Mouse (Mus musculus): ENCODE results near the gene Tgfb3. TPM values are rescaled to one million over a fixed set of nuclear protein-coding genes. Genes with fewer than 3 reads are reported as not detected.

Gene Tgfb3
- total and polyA plus RNA-seq, 2 experiments from 2014 or later = 4.4 to 5.9 TPM

DNA sequence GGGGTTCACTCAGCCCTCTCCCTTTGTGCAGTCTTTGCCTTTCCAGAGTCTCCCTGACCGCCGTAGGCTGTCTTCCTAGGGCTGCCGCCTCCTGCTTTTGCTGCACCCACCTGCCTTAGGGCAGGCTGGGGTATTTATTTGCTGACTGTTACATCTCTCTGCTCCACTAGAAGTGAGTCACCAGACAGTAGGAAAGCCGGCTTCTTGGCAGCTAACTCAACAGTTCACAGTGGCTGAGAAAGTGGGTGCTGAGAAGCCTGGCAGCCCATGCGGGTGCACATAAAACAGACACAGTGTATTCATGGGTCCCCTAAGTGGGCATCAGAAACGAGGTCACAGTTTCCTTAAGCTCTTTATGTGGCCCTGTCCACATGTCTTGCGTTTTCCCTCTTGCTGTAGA is 7.0 kb upstream of the Tgfb3 start:
- WGBS = 93% methylated on average over 7 of the region's 7 CpGs
- no peak for ATAC-seq

GRCm38 (mm10) chr12:86082481-86083012 is 3.7 kb upstream of the Tgfb3 start, which contains the start of gene Ift43:
TSS of gene Ift43 (plus strand) at chr12:86082541.
- ATAC-seq (peak; percentile 74), DNase-seq (ENCODE audit: low spot score) (peak; percentile 94)
- H3K36me3 ChIP-seq (ENCODE audit: insufficient read depth, low read length) = no peaks in the 10 kb centered on the region; the same call in 1 of the 2 replicates
- H3K4me3 ChIP-seq (ENCODE audit: low read length) = peak within 1 kb of the TSS; percentile 70
- H3K4me1 ChIP-seq (ENCODE audit: insufficient read depth, low read length) = peaks cover 9% of the 10 kb centered on the region; the same call in 1 of the 2 replicates
- under 1% methylated on average over 35 of the region's 35 CpGs for WGBS
- TF ChIP-seq CTCF (IDR thresholded peaks at IDR 0.05; ENCODE audit: low read depth) = no peak
- no peaks in the 10 kb centered on the region for H3K9me3 ChIP-seq (ENCODE audit: low read length)
- peak within 1 kb of the TSS; percentile 42; the same call in 1 of the 2 replicates for H3K27ac ChIP-seq
- H3K4me2 ChIP-seq (ENCODE audit: low read depth, low read length) = peak within 1 kb of the TSS; percentile 73
- no peaks in the 10 kb centered on the region for H3K27me3 ChIP-seq (ENCODE audit: insufficient read depth, low read length)
- H3K9ac ChIP-seq (replicated peaks; ENCODE audit: low read length) = peak within 1 kb of the TSS; percentile 51

More for the DNA sequence above, 7.0 kb upstream of the Tgfb3 start:
- DNase-seq (ENCODE audit: low spot score) = no peak
- no peak overlapping the region for H3K4me2 ChIP-seq (ENCODE audit: low read depth, low read length)
- H3K9me3 ChIP-seq (ENCODE audit: low read length) = no peaks in the 10 kb centered on the region
- TF ChIP-seq CTCF (IDR thresholded peaks at IDR 0.05; ENCODE audit: low read depth) = no peak
- no peak overlapping the region for H3K27ac ChIP-seq
- peaks cover 8% of the 10 kb centered on the region; the same call in 1 of the 2 replicates for H3K36me3 ChIP-seq (ENCODE audit: insufficient read depth, low read length)
- no peak overlapping the region for H3K4me3 ChIP-seq (ENCODE audit: low read length)
- no peaks in the 10 kb centered on the region for H3K27me3 ChIP-seq (ENCODE audit: insufficient read depth, low read length)
- H3K9ac ChIP-seq (replicated peaks; ENCODE audit: low read length) = no peak overlapping the region
- H3K4me1 ChIP-seq (ENCODE audit: insufficient read depth, low read length) = peaks cover 4% of the 10 kb centered on the region; the same call in 1 of the 2 replicates

GRCm38 (mm10) chr12:86079202-86079667 is 394 bp upstream of the Tgfb3 start:
- Histone ChIP-seq H3K36me3 (ENCODE audit: insufficient read depth, low read length) (no peaks in the 10 kb centered on the region), H3K4me2 (ENCODE audit: low read depth, low read length) (peak overlapping the region; percentile 97), H3K27me3 (ENCODE audit: insufficient read depth, low read length) (no peaks in the 10 kb centered on the region), H3K9ac (replicated peaks; ENCODE audit: low read length) (peak overlapping the region; percentile 52), H3K9me3 (ENCODE audit: low read length) (no peaks in the 10 kb centered on the region), H3K4me3 (ENCODE audit: low read length) (peak overlapping the region; percentile 49), H3K27ac (peak overlapping the region; percentile 77), H3K4me1 (ENCODE audit: insufficient read depth, low read length) (peaks cover 25% of the 10 kb centered on the region; the same call in 1 of the 2 replicates)
- DNase-seq (ENCODE audit: low spot score) (peak; percentile 94), ATAC-seq (peak; percentile 83)
- TF ChIP-seq CTCF (IDR thresholded peaks at IDR 0.05; ENCODE audit: low read depth) = peak; percentile 97
- WGBS = under 1% methylated on average over 31 of the region's 31 CpGs

- Histone ChIP-seq H3K4me3 (ENCODE audit: low read length) (peak overlapping the region; percentile 49), H3K4me2 (ENCODE audit: low read depth, low read length) (peak overlapping the region; percentile 97), H3K27ac (peak overlapping the region; percentile 77; the same call in 1 of the 2 replicates), H3K36me3 (ENCODE audit: insufficient read depth, low read length) (no peaks in the 10 kb centered on the region), H3K4me1 (ENCODE audit: insufficient read depth, low read length) (peaks cover 22% of the 10 kb centered on the region; the same call in 1 of the 2 replicates), H3K27me3 (ENCODE audit: insufficient read depth, low read length) (no peaks in the 10 kb centered on the region), H3K9ac (replicated peaks; ENCODE audit: low read length) (peak overlapping the region; percentile 52), H3K9me3 (ENCODE audit: low read length) (no peaks in the 10 kb centered on the region)
- no peak for ATAC-seq
- TF ChIP-seq CTCF (IDR thresholded peaks at IDR 0.05; ENCODE audit: low read depth) = no peak
- no peak for DNase-seq (ENCODE audit: low spot score)
- 18% methylated on average over 9 of the region's 9 CpGs for WGBS
Measured at GRCm38 (mm10) chr12:86078176-86078552, 677 bp downstream of the Tgfb3 start.

DNA sequence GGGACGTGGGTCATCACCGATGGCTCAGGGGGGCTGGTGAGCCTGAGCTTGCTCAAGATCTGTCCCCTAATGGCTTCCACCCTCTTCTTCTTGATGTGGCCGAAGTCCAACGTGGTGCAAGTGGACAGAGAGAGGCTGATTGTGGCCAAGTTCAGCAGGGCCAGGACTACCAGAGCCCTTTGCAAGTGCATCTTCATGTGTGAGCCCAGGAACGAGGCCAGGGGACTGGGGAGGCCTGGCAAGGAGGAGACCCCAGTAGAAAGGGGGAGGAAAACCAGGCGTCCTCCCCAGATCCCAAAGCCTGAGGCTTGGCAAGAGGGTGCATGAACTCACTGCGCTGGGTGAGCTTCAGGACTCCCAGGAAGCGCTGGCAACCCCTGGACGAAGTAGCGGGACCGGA is 1.1 kb downstream of the Tgfb3 start:
- H3K36me3 ChIP-seq (ENCODE audit: insufficient read depth, low read length) = no peaks in the 10 kb centered on the region
- DNase-seq (ENCODE audit: low spot score) (peak; percentile 9), ATAC-seq (no peak)
- H3K4me1 ChIP-seq (ENCODE audit: insufficient read depth, low read length) = peaks cover 20% of the 10 kb centered on the region; the same call in 1 of the 2 replicates
- peak overlapping the region; percentile 97 for H3K4me2 ChIP-seq (ENCODE audit: low read depth, low read length)
- peak overlapping the region; percentile 49 for H3K4me3 ChIP-seq (ENCODE audit: low read length)
- H3K27me3 ChIP-seq (ENCODE audit: insufficient read depth, low read length) = no peaks in the 10 kb centered on the region
- H3K27ac ChIP-seq = peak overlapping the region; percentile 28; the same call in 1 of the 2 replicates
- H3K9me3 ChIP-seq (ENCODE audit: low read length) = no peaks in the 10 kb centered on the region
- no peak overlapping the region; the same call in 1 of the 2 replicates for H3K9ac ChIP-seq (replicated peaks; ENCODE audit: low read length)
- no peak for TF ChIP-seq CTCF (IDR thresholded peaks at IDR 0.05; ENCODE audit: low read depth)
- WGBS = 23% methylated on average over 11 of the region's 11 CpGs

GRCm38 (mm10) chr12:86077322-86077721 is 1.5 kb downstream of the Tgfb3 start:
- Histone ChIP-seq H3K4me3 (ENCODE audit: low read length) (no peak overlapping the region), H3K9me3 (ENCODE audit: low read length) (no peaks in the 10 kb centered on the region), H3K4me2 (ENCODE audit: low read depth, low read length) (peak overlapping the region; percentile 97), H3K27me3 (ENCODE audit: insufficient read depth, low read length) (no peaks in the 10 kb centered on the region), H3K36me3 (ENCODE audit: insufficient read depth, low read length) (no peaks in the 10 kb centered on the region), H3K4me1 (ENCODE audit: insufficient read depth, low read length) (peaks cover 20% of the 10 kb centered on the region; the same call in 1 of the 2 replicates), H3K27ac (no peak overlapping the region), H3K9ac (replicated peaks; ENCODE audit: low read length) (no peak overlapping the region)
- no peak for TF ChIP-seq CTCF (IDR thresholded peaks at IDR 0.05; ENCODE audit: low read depth)
- ATAC-seq (no peak), DNase-seq (ENCODE audit: low spot score) (peak; percentile 11)
- WGBS = 25% methylated on average over 8 of the region's 8 CpGs

Measured in hindbrain, postnatal 0 days (tissue).